Mouse (Mus musculus): ENCODE data around the gene 4933402N03Rik. TPM values are rescaled to one million over a fixed set of nuclear protein-coding genes. Genes with fewer than 3 reads are reported as not detected.

4933402N03Rik gene
- not detected for total RNA-seq (2021)
- long read RNA-seq, experiment 1, result 0 reads
- long read RNA-seq, experiment 2, result 0 reads

GRCm38 (mm10) chr7:131146214-131146613 is at the start of gene 4933402N03Rik:
TSS of gene 4933402N03Rik (minus strand) at chr7:131146314.
- no peak for DNase-seq (ENCODE audit: low spot score in 2 of 2)

GRCm38 (mm10) chr7:131187996-131188395 is 41.9 kb upstream of the 4933402N03Rik start:
- DNase-seq (ENCODE audit: low spot score in 2 of 2), result no peak

- no peak for DNase-seq (ENCODE audit: low spot score in 2 of 2)
Observed at GRCm38 (mm10) chr7:131187047-131187446, 40.9 kb upstream of the 4933402N03Rik start.

GRCm38 (mm10) chr7:131184339-131184738 is 38.2 kb upstream of the 4933402N03Rik start:
- no peak for DNase-seq (ENCODE audit: low spot score in 2 of 2)

GRCm38 (mm10) chr7:131182685-131183084 is 36.6 kb upstream of the 4933402N03Rik start:
- DNase-seq (ENCODE audit: low spot score in 2 of 2), result peak in 1 of 2 experiments; percentile 16

GRCm38 (mm10) chr7:131174121-131174520 is 28.0 kb upstream of the 4933402N03Rik start, which contains the start of gene 5430419D17Rik:
TSS of gene 5430419D17Rik (plus strand) at chr7:131174402.
- no peak for DNase-seq (ENCODE audit: low spot score in 2 of 2)

- DNase-seq (ENCODE audit: low spot score in 2 of 2), result no peak
Observed at GRCm38 (mm10) chr7:131169099-131169498, 23.0 kb upstream of the 4933402N03Rik start.

GRCm38 (mm10) chr7:131167771-131168170 is 21.7 kb upstream of the 4933402N03Rik start:
- DNase-seq (ENCODE audit: low spot score in 2 of 2), result no peak

GRCm38 (mm10) chr7:131162251-131162650 is 16.1 kb upstream of the 4933402N03Rik start:
- DNase-seq (ENCODE audit: low spot score in 2 of 2), result no peak

GRCm38 (mm10) chr7:131153044-131153443 is 6.9 kb upstream of the 4933402N03Rik start:
- DNase-seq (ENCODE audit: low spot score in 2 of 2), result no peak

GRCm38 (mm10) chr7:131150179-131150578 is 4.1 kb upstream of the 4933402N03Rik start:
- DNase-seq (ENCODE audit: low spot score in 2 of 2), result no peak

GRCm38 (mm10) chr7:131133181-131133580 is 12.9 kb downstream of the 4933402N03Rik start:
- no peak for DNase-seq (ENCODE audit: low spot score in 2 of 2)

GRCm38 (mm10) chr7:131130021-131130420 is 16.1 kb downstream of the 4933402N03Rik start:
- no peak for DNase-seq (ENCODE audit: low spot score in 2 of 2)

- no peak for DNase-seq (ENCODE audit: low spot score in 2 of 2)
Observed at GRCm38 (mm10) chr7:131122210-131122807, 23.8 kb downstream of the 4933402N03Rik start.

GRCm38 (mm10) chr7:131114434-131114833 is 31.7 kb downstream of the 4933402N03Rik start:
- DNase-seq (ENCODE audit: low spot score in 2 of 2), result no peak

- no peak for DNase-seq (ENCODE audit: low spot score in 2 of 2)
Observed at GRCm38 (mm10) chr7:131113676-131114075, 32.4 kb downstream of the 4933402N03Rik start.

GRCm38 (mm10) chr7:131112486-131112885 is 33.6 kb downstream of the 4933402N03Rik start:
- DNase-seq (ENCODE audit: low spot score in 2 of 2), result peak; percentile 27 to 40

Other genes starting within 250 kb of the 4933402N03Rik start
- gene Htra1, start 210.2 kb downstream of the 4933402N03Rik start, total RNA-seq (2021), result 10 to 100 TPM; 78.8 to 98.4 TPM
- gene Dmbt1, start 114.3 kb downstream of the 4933402N03Rik start, total RNA-seq (2021), result not detected
- gene 5430419D17Rik, start 28.1 kb upstream of the 4933402N03Rik start, total RNA-seq (2021), result not detected
- gene Cuzd1, start 176.0 kb upstream of the 4933402N03Rik start, total RNA-seq (2021), result not detected
- gene Fam24b, start 183.2 kb upstream of the 4933402N03Rik start, total RNA-seq (2021), result not detected
- not detected for gene Fam24a, start 187.6 kb upstream of the 4933402N03Rik start, total RNA-seq (2021)
- gene 2310057M21Rik, start 216.4 kb upstream of the 4933402N03Rik start, total RNA-seq (2021), result 10 to 100 TPM; 13.7 to 19.7 TPM
- 10 to 100 TPM; 28.5 to 34.0 TPM for gene Pstk, start 224.8 kb upstream of the 4933402N03Rik start, total RNA-seq (2021)

Data from gastrocnemius, postnatal 4 days (tissue).